In genomic region chr2:28468486-28469225, GRCm38 (mm10) we compare ENCODE assay signal across 8 mouse cellular contexts. TPM values are rescaled to one million over a fixed set of nuclear protein-coding genes. Genes with fewer than 3 reads are reported as not detected.
DNase-seq lines count a peak whose midpoint lies in the region; ATAC-seq and TF ChIP-seq lines count a peak whose summit lies in the region.

No protein-coding gene starts in this region.

- no peaks in the 10 kb centered on the region; the same call in none of the 2 replicates for H3K36me3 ChIP-seq in testis, adult 2 months (ENCODE audit: control insufficient read depth, insufficient read depth, low read length)
- peaks cover 12% of the 10 kb centered on the region for H3K36me3 ChIP-seq in limb, embryonic 11.5 days (ENCODE audit: control insufficient read depth, insufficient read depth, low read length)
- peaks cover 37% of the 10 kb centered on the region for H3K36me3 ChIP-seq in stomach, embryonic 15.5 days

- no peak for TF ChIP-seq CTCF in testis, adult 2 months (IDR thresholded peaks at IDR 0.05; ENCODE audit: control insufficient read depth, insufficient read depth, insufficient replicate concordance, low read depth, low read length)

- peak overlapping the region; percentile 76 for H3K4me2 ChIP-seq in limb, embryonic 11.5 days (ENCODE audit: low read depth, severe bottlenecking)
- H3K4me2 ChIP-seq in stomach, embryonic 15.5 days: peak overlapping the region; percentile 75

- 57% methylated on average over 18 of the region's 18 CpGs for WGBS in limb, embryonic 11.5 days
- WGBS in stomach, embryonic 15.5 days: 52% methylated on average over 18 of the region's 18 CpGs

- peak overlapping the region; percentile 87 for H3K4me3 ChIP-seq in testis, adult 2 months (ENCODE audit: control insufficient read depth, low read depth, low read length)
- peak overlapping the region; percentile 61 for H3K4me3 ChIP-seq in limb, embryonic 11.5 days (ENCODE audit: low read depth, low read length)
- H3K4me3 ChIP-seq in stomach, embryonic 15.5 days (replicated peaks): peak overlapping the region; percentile 97

- H3K27ac ChIP-seq in testis, adult 2 months (ENCODE audit: control insufficient read depth, insufficient read depth, low read depth, low read length): peak overlapping the region; percentile 46
- H3K27ac ChIP-seq in limb, embryonic 11.5 days (replicated peaks; ENCODE audit: low read depth, low read length): no peak overlapping the region
- H3K27ac ChIP-seq in stomach, embryonic 15.5 days: no peak overlapping the region

- ATAC-seq in limb, embryonic 11.5 days (ENCODE audit: insufficient number of reproducible peaks, low FRiP score, low TSS enrichment, low read depth): no peak
- no peak for ATAC-seq in stomach, embryonic 15.5 days (ENCODE audit: insufficient read depth, low FRiP score, low read depth)

- TF ChIP-seq POLR2A in testis, adult 2 months (IDR thresholded peaks at IDR 0.05; ENCODE audit: control insufficient read depth, low read depth, low read length): no peak

- H3K4me1 ChIP-seq in testis, adult 2 months (ENCODE audit: control insufficient read depth, insufficient read depth, low read length): peaks cover 12% of the 10 kb centered on the region
- H3K4me1 ChIP-seq in limb, embryonic 11.5 days (ENCODE audit: control insufficient read depth, insufficient read depth, low read length): peaks cover 2% of the 10 kb centered on the region
- peaks cover 16% of the 10 kb centered on the region for H3K4me1 ChIP-seq in stomach, embryonic 15.5 days

- H3K9ac ChIP-seq in limb, embryonic 11.5 days (ENCODE audit: low read length): peak overlapping the region; percentile 73
- peak overlapping the region; percentile 98 for H3K9ac ChIP-seq in stomach, embryonic 15.5 days

- H3K9me3 ChIP-seq in limb, embryonic 11.5 days (ENCODE audit: control insufficient read depth, low read length): no peaks in the 10 kb centered on the region
- H3K9me3 ChIP-seq in stomach, embryonic 15.5 days: no peaks in the 10 kb centered on the region

- H3K27me3 ChIP-seq in testis, adult 2 months (ENCODE audit: control insufficient read depth, insufficient read depth, low read length): no peaks in the 10 kb centered on the region
- no peaks in the 10 kb centered on the region for H3K27me3 ChIP-seq in limb, embryonic 11.5 days (ENCODE audit: control insufficient read depth, insufficient read depth, low read length)
- H3K27me3 ChIP-seq in stomach, embryonic 15.5 days (replicated peaks): no peaks in the 10 kb centered on the region

- DNase-seq in embryo, embryonic 10.5 days (ENCODE audit: low spot score): peak; percentile 17
- DNase-seq in embryo, embryonic 11 days: no peak
- DNase-seq in testis, postnatal 14 days (ENCODE audit: low spot score): no peak
- no peak for DNase-seq in limb, embryonic 11.5 days (ENCODE audit: low spot score)
- DNase-seq in thymus, postnatal 4 days: no peak
- DNase-seq in layer of hippocampus, adult 8-10 months (ENCODE audit: low spot score in 2 of 2): no peak

RNA-seq across cellular contexts. Expression of gene Mrps2, which starts 0.8 kb away (rescaled TPM):
- 22.1 and 24.9 TPM in 2 replicates for polyA plus RNA-seq in testis, adult 2 months (2012; rRNA removed)
- 70.4 and 72.9 TPM in 2 replicates for polyA plus RNA-seq in limb, embryonic 11.5 days (2014; fragmentation: Nextera tagmentation; extraction: Ambion mirVana)
- polyA plus RNA-seq in stomach, embryonic 15.5 days (2015; fragmentation: Nextera tagmentation; extraction: Ambion mirVana): 51.8 and 54.6 TPM in 2 replicates
- total RNA-seq in layer of hippocampus, adult 8-10 months (2022): 10 to 100 TPM; 36.4 to 40.2 (median 37.6) TPM

RNA-seq across cellular contexts. Expression of gene 1700007K13Rik, which starts 2.5 kb away (rescaled TPM):
- polyA plus RNA-seq in testis, adult 2 months (2012; rRNA removed): 49.9 and 54.6 TPM in 2 replicates
- polyA plus RNA-seq in limb, embryonic 11.5 days (2014; fragmentation: Nextera tagmentation; extraction: Ambion mirVana): 0.95 and 0.96 TPM in 2 replicates
- 0.72 and 0.85 TPM in 2 replicates for polyA plus RNA-seq in stomach, embryonic 15.5 days (2015; fragmentation: Nextera tagmentation; extraction: Ambion mirVana)
- total RNA-seq in layer of hippocampus, adult 8-10 months (2022): 1 to 10 TPM; 3.5 to 7.4 (median 4.8) TPM

RNA-seq across cellular contexts. Expression of gene Ppp1r26, which starts 22.1 kb away (rescaled TPM):
- polyA plus RNA-seq in testis, adult 2 months (2012; rRNA removed): 11.9 and 13.0 TPM in 2 replicates
- 5.3 and 5.4 TPM in 2 replicates for polyA plus RNA-seq in limb, embryonic 11.5 days (2014; fragmentation: Nextera tagmentation; extraction: Ambion mirVana)
- 4.4 TPM in 2 replicates for polyA plus RNA-seq in stomach, embryonic 15.5 days (2015; fragmentation: Nextera tagmentation; extraction: Ambion mirVana)
- 10 to 100 TPM; 16.8 to 19.9 (median 19.1) TPM for total RNA-seq in layer of hippocampus, adult 8-10 months (2022)

RNA-seq across cellular contexts. Expression of gene Gbgt1, which starts 28.0 kb away (rescaled TPM):
- polyA plus RNA-seq in testis, adult 2 months (2012; rRNA removed): 3.1 and 4.5 TPM in 2 replicates
- not detected in 2 replicates for polyA plus RNA-seq in limb, embryonic 11.5 days (2014; fragmentation: Nextera tagmentation; extraction: Ambion mirVana)
- 2.7 and 3.2 TPM in 2 replicates for polyA plus RNA-seq in stomach, embryonic 15.5 days (2015; fragmentation: Nextera tagmentation; extraction: Ambion mirVana)
- total RNA-seq in layer of hippocampus, adult 8-10 months (2022): 1 to 10 TPM; 2.1 to 6.6 (median 3.4) TPM

RNA-seq across cellular contexts. Expression of gene Gm10134, which starts 37.2 kb away (rescaled TPM):
- 0.47 and 0.78 TPM in 2 replicates for polyA plus RNA-seq in testis, adult 2 months (2012; rRNA removed)
- not detected in 2 replicates for polyA plus RNA-seq in limb, embryonic 11.5 days (2014; fragmentation: Nextera tagmentation; extraction: Ambion mirVana)
- 8.5 and 8.8 TPM in 2 replicates for polyA plus RNA-seq in stomach, embryonic 15.5 days (2015; fragmentation: Nextera tagmentation; extraction: Ambion mirVana)
- total RNA-seq in layer of hippocampus, adult 8-10 months (2022): 1 to 10 TPM in 3 of 4 experiments, not detected in 1; 1.5 to 4.1 (median 1.7) TPM

Comparison
In these comparisons a context has a peak if more than half of its experiments do, and no peak if none do; other contexts are left out.
1. RNA of gene 1700007K13Rik, which starts 2.5 kb away (polyA plus RNA-seq): 49.9 to 54.6 TPM in testis, adult 2 months; 0.95 to 0.96 TPM in limb, embryonic 11.5 days and 0.72 to 0.85 TPM in stomach, embryonic 15.5 days; every median in the first group is over 10 times any median in the second.
2. Peak in every context shown above with its lines, with median percentiles within 50 percentile points of each other: H3K4me3 ChIP-seq.